ENCODE assay signal across 10 mouse cellular contexts in the genomic region with DNA sequence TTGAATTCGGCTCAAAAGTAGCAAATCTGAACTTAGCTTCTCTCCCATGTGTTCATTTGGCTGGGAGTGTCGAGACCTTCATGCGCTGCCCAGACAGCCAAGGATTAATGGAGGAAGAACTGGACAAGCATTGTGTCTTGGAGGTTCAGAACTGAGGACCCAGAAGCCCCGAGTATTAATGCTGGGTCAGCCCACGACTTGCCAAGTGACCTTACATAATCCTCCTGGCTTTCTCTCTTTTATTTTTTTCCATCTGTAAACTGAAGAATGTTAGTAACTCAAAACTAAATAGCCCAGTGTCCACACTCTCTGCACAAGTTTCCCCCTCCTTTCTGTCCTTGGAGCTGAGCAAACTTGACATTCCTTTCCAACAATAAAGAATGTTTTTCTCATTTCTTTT.
DNase-seq lines count a peak whose midpoint lies in the region; ATAC-seq and TF ChIP-seq lines count a peak whose summit lies in the region.
"Had no signal": no experiment of that assay in that cellular context is flagged by ENCODE, and none has a peak within 500 bp of the region (broad histone marks: within the 10 kb centered on the region; RNA-seq: fewer than 3 reads in every experiment).

No protein-coding gene starts in this region.

- no peaks in the 10 kb centered on the region for H3K27me3 ChIP-seq in limb, embryonic 14.5 days (ENCODE audit: control insufficient read depth, insufficient read depth, low read length)
- no peaks in the 10 kb centered on the region for H3K27me3 ChIP-seq in limb, embryonic 10.5 days (ENCODE audit: low read depth, poor library complexity, severe bottlenecking)
- no peaks in the 10 kb centered on the region for H3K27me3 ChIP-seq in small intestine, adult 2 months (ENCODE audit: control insufficient read depth, insufficient read depth, low read length)

- peak overlapping the region; percentile 21; the same call in 1 of the 2 replicates for H3K27ac ChIP-seq in limb, embryonic 14.5 days (replicated peaks; ENCODE audit: low read depth, low read length)
- no peak overlapping the region for H3K27ac ChIP-seq in limb, embryonic 10.5 days
- H3K27ac ChIP-seq in small intestine, adult 2 months (ENCODE audit: insufficient read depth, low read depth, low read length): peak overlapping the region; percentile 54; the same call in 1 of the 2 replicates
- H3K27ac ChIP-seq: liver, embryonic 14.5 days had no signal

- H3K9me3 ChIP-seq in limb, embryonic 14.5 days (ENCODE audit: control insufficient read depth, low read length): no peaks in the 10 kb centered on the region
- H3K9me3 ChIP-seq in limb, embryonic 10.5 days (replicated peaks): no peaks in the 10 kb centered on the region

- intact Hi-C loops in left cerebral cortex, postnatal 36 days (cut with DNase I): no loop called here

- H3K36me3 ChIP-seq in limb, embryonic 14.5 days (ENCODE audit: control insufficient read depth, insufficient read depth, low read length): no peaks in the 10 kb centered on the region
- H3K36me3 ChIP-seq in limb, embryonic 10.5 days: no peaks in the 10 kb centered on the region
- no peaks in the 10 kb centered on the region for H3K36me3 ChIP-seq in small intestine, adult 2 months (ENCODE audit: control insufficient read depth, insufficient read depth, low read length)

- no peak for TF ChIP-seq CTCF in small intestine, adult 2 months (IDR thresholded peaks at IDR 0.05; ENCODE audit: extremely low read depth, insufficient read length, insufficient replicate concordance, low read depth, low read length)

- peak; percentile 33 for DNase-seq in limb, embryonic 14.5 days (ENCODE audit: low spot score)
- no peak for DNase-seq in limb, embryonic 10.5 days (ENCODE audit: low spot score)
- peak; percentile 66 to 71 for DNase-seq in heart, adult 9 months (ENCODE audit: low spot score in 2 of 2)
- peak; percentile 76 for DNase-seq in kidney, postnatal 10 days
- DNase-seq in frontal cortex, adult 2 months (ENCODE audit: extremely low spot score in 1 of 2, low spot score in 1 of 2): no peak
- no peak for DNase-seq in left cerebral cortex, postnatal 36 days (ENCODE audit: low spot score in 2 of 2)
- no peak for DNase-seq in MN1 (ENCODE audit: low spot score)
- DNase-seq: cerebellum, adult 11-12 months had no signal

- no peak overlapping the region for H3K9ac ChIP-seq in limb, embryonic 14.5 days (ENCODE audit: low read depth, low read length, severe bottlenecking)
- H3K9ac ChIP-seq: liver, embryonic 14.5 days had no signal

- WGBS in limb, embryonic 14.5 days: 64% methylated on average over 5 of the region's 5 CpGs
- WGBS in limb, embryonic 10.5 days: 79% methylated on average over 5 of the region's 5 CpGs
- WGBS in small intestine, adult 2 months: 53% methylated on average over 5 of the region's 5 CpGs

- H3K4me2 ChIP-seq in limb, embryonic 14.5 days (replicated peaks; ENCODE audit: low read depth, low read length, severe bottlenecking): no peak overlapping the region

- H3K4me1 ChIP-seq in limb, embryonic 14.5 days (ENCODE audit: control insufficient read depth, insufficient read depth, low read length): peaks cover 4% of the 10 kb centered on the region; the same call in 1 of the 2 replicates
- peaks cover 8% of the 10 kb centered on the region; the same call in 1 of the 2 replicates for H3K4me1 ChIP-seq in limb, embryonic 10.5 days
- 0 out of 2 replicates have a peak, but pooled peaks cover 2% of the 10 kb centered on the region for H3K4me1 ChIP-seq in small intestine, adult 2 months (ENCODE audit: control insufficient read depth, insufficient read depth, insufficient read length, low read length)

- ATAC-seq in limb, embryonic 14.5 days (ENCODE audit: low FRiP score, low read depth): no peak; the same call in 1 of the 2 replicates

- no peak overlapping the region for H3K4me3 ChIP-seq in limb, embryonic 14.5 days (replicated peaks; ENCODE audit: low read length)
- H3K4me3 ChIP-seq in limb, embryonic 10.5 days: no peak overlapping the region
- H3K4me3 ChIP-seq in small intestine, adult 2 months (ENCODE audit: low read depth, low read length): no peak overlapping the region

- no peak for TF ChIP-seq POLR2A in limb, embryonic 14.5 days (IDR thresholded peaks at IDR 0.05; ENCODE audit: borderline replicate concordance, extremely low read depth, insufficient read depth, insufficient read length)
- TF ChIP-seq POLR2A in small intestine, adult 2 months (IDR thresholded peaks at IDR 0.05; ENCODE audit: low read depth, low read length): no peak

Comparison
In these comparisons a context has a peak if more than half of its experiments do, and no peak if none do; other contexts are left out.
1. DNase-seq: peak in limb, embryonic 14.5 days (single experiment), heart, adult 9 months (2 of 2) and kidney, postnatal 10 days (single experiment); none in limb, embryonic 10.5 days (single experiment), frontal cortex, adult 2 months (0 of 2), left cerebral cortex, postnatal 36 days (0 of 2) and MN1 (single experiment).